Mouse (Mus musculus) midbrain, embryonic 10.5 days (tissue): ENCODE data around the gene Smim24. TPM values are rescaled to one million over a fixed set of nuclear protein-coding genes. Genes with fewer than 3 reads are reported as not detected.

Experiments
- DNase-seq: peaks from one replicate; pipeline ENCODE4 v3.0.0-alpha.2; 2017; ENCODE audit warnings: low spot score
- H3K27ac ChIP-seq: fragments of 300-500 bp; sonication (generic); replicated peaks from 2 replicates; pipeline ENCODE4 v1.5.1; 2016; ENCODE audit warnings: mild to moderate bottlenecking
- H3K27me3 ChIP-seq: fragments of 300-500 bp; sonication (generic); 2 replicates; pipeline ENCODE4 v1.6.1; 2016; ENCODE audit warnings: low read depth, mild to moderate bottlenecking; ENCODE audit not compliant: poor library complexity, severe bottlenecking
- H3K36me3 ChIP-seq: fragments of 300-500 bp; sonication (generic); 2 replicates; pipeline ENCODE4 v1.6.1; 2016; ENCODE audit warnings: mild to moderate bottlenecking, moderate library complexity
- H3K4me1 ChIP-seq: fragments of 300-500 bp; sonication (generic); 2 replicates; pipeline ENCODE4 v1.6.1; 2016
- H3K4me3 ChIP-seq: fragments of 300-500 bp; sonication (generic); 2 replicates; pipeline ENCODE4 v1.5.1; 2016; ENCODE audit warnings: mild to moderate bottlenecking, moderate library complexity
- H3K9me3 ChIP-seq: fragments of 300-500 bp; sonication (generic); replicated peaks from 2 replicates; pipeline ENCODE4 v1.6.1; 2016; ENCODE audit warnings: mild to moderate bottlenecking
- WGBS: fragments of 180-500 bp; shearing (Covaris S2); methylation state at CpG from one replicate; pipeline ENCODE4 v1.1.7; 2016; 5-methylcytosine and 5-hydroxymethylcytosine counted together
- polyA plus RNA-seq: library from polyadenylated mRNA; unstranded; fragments of >200 nt; fragmentation: Nextera tagmentation; extraction: Ambion mirVana; gene quantifications from 2 replicates; pipeline ENCODE4 v1.2.1, GENCODE M21; 2016

Smim24 gene
- polyA plus RNA-seq, 1 experiment from 2014 or later, result 1.7 TPM

GRCm38 (mm10) chr10:81417227-81418215, 24.7 kb downstream of the Smim24 start:
- H3K4me1 ChIP-seq, result peaks cover 68% of the 10 kb centered on the region
- H3K4me3 ChIP-seq, result peak overlapping the region; percentile 59
- H3K27me3 ChIP-seq, result peaks cover 56% of the 10 kb centered on the region
- peak overlapping the region; percentile 86 for H3K27ac ChIP-seq
- H3K9me3 ChIP-seq, result no peaks in the 10 kb centered on the region
- H3K36me3 ChIP-seq, result no peaks in the 10 kb centered on the region
- 42% methylated on average over 12 of the region's 12 CpGs for WGBS
- no peak for DNase-seq

GRCm38 (mm10) chr10:81418216-81419070, 25.6 kb downstream of the Smim24 start:
- peaks cover 59% of the 10 kb centered on the region for H3K4me1 ChIP-seq
- no peak for DNase-seq

GRCm38 (mm10) chr10:81419111-81419928, 26.5 kb downstream of the Smim24 start:
- Histone ChIP-seq H3K27me3 (peaks cover 73% of the 10 kb centered on the region), H3K36me3 (no peaks in the 10 kb centered on the region), H3K4me1 (peaks cover 55% of the 10 kb centered on the region), H3K27ac (no peak overlapping the region), H3K4me3 (no peak overlapping the region), H3K9me3 (no peaks in the 10 kb centered on the region; the same call in 1 of the 2 replicates)
- WGBS, result 89% methylated on average over 10 of the region's 10 CpGs
- no peak for DNase-seq

More at GRCm38 (mm10) chr10:81418216-81419070, 25.6 kb downstream of the Smim24 start:
- 48% methylated on average over 11 of the region's 11 CpGs for WGBS
- Histone ChIP-seq H3K36me3 (no peaks in the 10 kb centered on the region), H3K27me3 (peaks cover 64% of the 10 kb centered on the region), H3K4me3 (no peak overlapping the region), H3K9me3 (no peaks in the 10 kb centered on the region), H3K27ac (peak overlapping the region; percentile 38; the same call in 1 of the 2 replicates)

DNA sequence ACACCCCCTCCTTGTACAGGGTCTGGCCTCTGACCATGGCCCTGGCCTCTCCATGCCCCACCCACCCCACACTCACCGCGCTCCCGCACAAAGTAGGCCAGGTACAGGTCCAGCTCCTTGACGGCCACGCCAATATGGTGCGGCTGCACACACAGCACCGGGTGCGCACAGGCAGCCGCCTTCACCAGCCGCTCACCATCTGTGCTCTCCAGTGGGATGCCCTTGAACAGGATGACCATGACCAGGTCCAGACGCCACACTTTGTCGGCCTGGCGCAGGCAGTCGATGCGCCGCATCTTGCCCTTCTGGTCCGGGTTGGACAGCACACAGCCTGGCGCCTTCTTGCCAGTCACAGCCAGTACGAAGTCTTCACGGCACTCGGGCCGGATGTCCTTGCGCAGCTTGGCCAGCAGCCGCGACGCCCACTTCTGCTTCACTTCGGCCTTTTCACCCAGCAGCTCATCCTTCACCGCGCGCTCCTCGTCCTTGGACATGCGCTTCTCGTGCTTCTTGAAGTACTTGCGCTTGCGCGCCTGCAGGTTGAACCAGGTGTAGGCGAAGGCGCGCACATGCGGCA, 27.4 kb downstream of the Smim24 start:
- DNase-seq, result no peak
- no peak overlapping the region for H3K4me3 ChIP-seq

DNA sequence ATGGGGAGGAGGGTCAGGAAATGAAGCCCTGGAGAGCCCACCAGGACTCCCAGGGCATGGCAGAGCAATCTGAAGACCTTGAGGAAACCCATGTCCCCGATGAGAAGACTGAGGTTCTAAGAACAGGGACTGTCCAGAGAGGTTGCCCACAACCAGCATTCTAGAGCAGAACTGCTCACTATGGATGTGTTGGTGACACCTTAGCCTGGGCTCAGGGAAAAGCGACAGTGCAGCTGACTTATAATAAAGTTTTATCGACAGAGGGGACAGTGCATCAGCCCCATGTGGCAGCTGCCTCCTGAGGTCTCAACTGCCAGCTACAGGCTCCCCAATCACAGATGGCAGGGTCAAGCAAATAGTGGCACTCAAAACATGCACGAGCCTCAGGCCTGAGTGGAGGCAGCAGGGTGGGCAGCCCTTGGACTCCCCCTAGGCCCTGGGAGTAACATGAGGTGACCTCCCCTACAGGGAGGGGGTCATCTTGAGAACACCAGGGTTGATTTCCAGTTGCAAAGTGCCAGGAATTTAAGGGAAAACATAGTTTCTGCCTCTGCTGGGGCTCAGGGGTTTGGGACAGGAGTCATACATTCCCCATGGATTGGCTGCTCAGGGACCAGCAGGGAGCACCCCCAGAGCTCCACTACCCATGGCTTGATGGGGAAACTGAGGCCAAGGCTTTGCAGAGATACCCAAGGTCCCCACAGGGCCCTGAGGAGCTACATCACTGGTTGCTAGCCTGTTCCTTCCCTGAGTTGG, 28.4 kb downstream of the Smim24 start:
- Histone ChIP-seq H3K27ac (no peak overlapping the region), H3K36me3 (no peaks in the 10 kb centered on the region), H3K4me3 (no peak overlapping the region), H3K4me1 (peaks cover 52% of the 10 kb centered on the region), H3K27me3 (peaks cover 92% of the 10 kb centered on the region), H3K9me3 (no peaks in the 10 kb centered on the region; the same call in 1 of the 2 replicates)
- 83% methylated on average over 4 of the region's 4 CpGs for WGBS
- DNase-seq, result no peak

More for the DNA sequence above, 27.4 kb downstream of the Smim24 start:
- peaks cover 55% of the 10 kb centered on the region for H3K4me1 ChIP-seq
- H3K27ac ChIP-seq, result no peak overlapping the region
- H3K27me3 ChIP-seq, result peaks cover 82% of the 10 kb centered on the region
- H3K36me3 ChIP-seq, result no peaks in the 10 kb centered on the region
- H3K9me3 ChIP-seq, result no peaks in the 10 kb centered on the region; the same call in 1 of the 2 replicates
- 85% methylated on average over 40 of the region's 40 CpGs for WGBS

GRCm38 (mm10) chr10:81421797-81422100, 28.9 kb downstream of the Smim24 start:
- Histone ChIP-seq H3K27me3 (peaks cover 97% of the 10 kb centered on the region), H3K36me3 (no peaks in the 10 kb centered on the region), H3K4me1 (peaks cover 52% of the 10 kb centered on the region), H3K9me3 (no peaks in the 10 kb centered on the region; the same call in 1 of the 2 replicates), H3K4me3 (no peak overlapping the region), H3K27ac (no peak overlapping the region)
- 76% methylated on average over 5 of the region's 5 CpGs for WGBS
- no peak for DNase-seq

DNA sequence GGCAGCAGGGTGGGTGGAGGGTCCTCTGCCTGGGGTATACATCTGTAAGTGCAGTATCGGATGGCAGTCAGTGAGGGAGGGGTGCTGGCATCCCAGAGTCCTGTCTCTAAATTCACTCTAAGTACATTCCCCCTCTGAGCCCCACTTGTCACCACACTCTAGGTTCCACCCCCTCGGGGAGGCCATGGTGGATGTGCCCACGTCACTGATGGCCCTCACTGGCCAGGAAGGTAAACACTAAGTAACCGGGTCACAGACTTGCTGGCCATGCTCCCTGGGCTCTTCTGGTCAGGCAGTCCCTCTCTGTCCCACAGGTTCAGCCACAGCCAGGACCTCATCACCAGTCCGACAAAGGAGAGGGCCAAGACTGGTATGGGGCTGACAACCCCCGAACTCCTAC, 29.3 kb downstream of the Smim24 start:
- peaks cover 52% of the 10 kb centered on the region for H3K4me1 ChIP-seq
- no peak for DNase-seq
- H3K4me3 ChIP-seq, result no peak overlapping the region
- H3K27me3 ChIP-seq, result peaks cover 97% of the 10 kb centered on the region
- H3K27ac ChIP-seq, result no peak overlapping the region
- H3K36me3 ChIP-seq, result no peaks in the 10 kb centered on the region
- no peaks in the 10 kb centered on the region; the same call in 1 of the 2 replicates for H3K9me3 ChIP-seq
- 82% methylated on average over 6 of the region's 6 CpGs for WGBS

GRCm38 (mm10) chr10:81422661-81423217, 29.9 kb downstream of the Smim24 start:
- H3K4me3 ChIP-seq, result no peak overlapping the region
- 84% methylated on average over 3 of the region's 3 CpGs for whole genome bisulfite sequencing
- no peak overlapping the region for H3K27ac ChIP-seq
- H3K36me3 ChIP-seq, result no peaks in the 10 kb centered on the region
- H3K4me1 ChIP-seq, result peaks cover 48% of the 10 kb centered on the region
- no peak for DNase-seq
- H3K9me3 ChIP-seq, result no peaks in the 10 kb centered on the region; the same call in 1 of the 2 replicates
- peaks cover 97% of the 10 kb centered on the region for H3K27me3 ChIP-seq

- DNase-seq, result no peak
- Histone ChIP-seq H3K4me3 (peak overlapping the region; percentile 14; the same call in 1 of the 2 replicates), H3K27me3 (peaks cover 97% of the 10 kb centered on the region), H3K36me3 (no peaks in the 10 kb centered on the region), H3K4me1 (peaks cover 40% of the 10 kb centered on the region), H3K9me3 (no peaks in the 10 kb centered on the region; the same call in 1 of the 2 replicates), H3K27ac (no peak overlapping the region)
- 62% methylated on average over 4 of the region's 4 CpGs for WGBS
Observed at GRCm38 (mm10) chr10:81423476-81424245, 30.8 kb downstream of the Smim24 start.

DNA sequence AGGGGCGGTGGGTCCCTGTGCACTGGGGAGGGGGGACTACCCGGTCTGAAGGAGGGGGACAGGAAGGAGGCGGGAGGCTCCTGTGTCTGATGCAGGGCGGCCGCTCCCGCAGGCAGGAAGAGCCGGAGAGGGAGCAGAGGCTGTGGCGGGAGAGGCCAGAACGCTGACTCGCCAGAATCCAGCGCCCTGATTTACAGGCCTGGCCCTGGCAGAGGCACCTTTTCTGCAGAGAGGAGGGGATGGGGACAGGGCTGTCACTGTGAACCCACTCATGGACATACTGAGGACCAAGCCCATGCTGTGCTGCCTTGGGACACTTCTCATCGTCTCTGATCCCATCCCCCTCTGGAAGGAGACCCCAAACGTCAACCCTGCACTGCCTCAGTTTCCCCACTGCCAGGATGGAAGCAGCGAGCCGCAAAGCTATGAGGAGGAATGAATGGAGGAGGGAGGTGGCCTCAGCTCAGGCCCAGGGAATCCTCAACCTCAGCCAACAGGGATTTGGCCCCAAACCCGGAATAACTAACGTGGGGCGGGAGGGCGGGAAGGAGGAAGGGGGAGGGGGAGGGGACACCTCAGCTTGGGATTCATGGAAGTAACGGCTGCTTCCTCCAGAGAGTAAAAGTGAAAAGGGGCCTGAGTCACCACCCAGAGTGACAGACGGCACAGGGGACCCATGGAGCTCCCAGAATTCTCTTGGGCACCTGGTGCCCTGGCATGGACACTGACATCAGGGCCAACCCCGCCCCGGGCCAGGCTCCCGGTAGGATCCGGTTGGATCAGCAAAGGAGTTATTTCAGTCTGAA, 31.6 kb downstream of the Smim24 start:
- peaks cover 98% of the 10 kb centered on the region for H3K27me3 ChIP-seq
- H3K9me3 ChIP-seq, result no peaks in the 10 kb centered on the region; the same call in 1 of the 2 replicates
- H3K27ac ChIP-seq, result no peak overlapping the region
- no peaks in the 10 kb centered on the region for H3K36me3 ChIP-seq
- H3K4me1 ChIP-seq, result peaks cover 39% of the 10 kb centered on the region
- H3K4me3 ChIP-seq, result peak overlapping the region; percentile 14; the same call in 1 of the 2 replicates
- 3% methylated on average over 25 of the region's 25 CpGs for WGBS
- DNase-seq, result peak; percentile 20
